ENCODE assay signal across 24 mouse cellular contexts in genomic region chr2:92550051-92550450, GRCm38 (mm10). TPM values are rescaled to one million over a fixed set of nuclear protein-coding genes. Genes with fewer than 3 reads are reported as not detected.
"Had no signal": no experiment of that assay in that cellular context is flagged by ENCODE, and none has a peak within 500 bp of the region (broad histone marks: within the 10 kb centered on the region; RNA-seq: fewer than 3 reads in every experiment).

No protein-coding gene starts in this region.

- DNase-seq: kidney, adult 8-10 months; kidney, postnatal 10 days; kidney, postnatal 36 days; layer of hippocampus, postnatal 36 days; left cerebral cortex, postnatal 4 days; lung, adult 2 months; retina, postnatal 1 day; right cerebral cortex, postnatal 25 days; spleen, adult 18-20 months; thymus, adult 2 months; thymus, postnatal 14 days; thymus, postnatal 4 days had no signal

- H3K27me3 ChIP-seq: kidney, embryonic 15.5 days; limb, embryonic 12.5 days; limb, embryonic 15.5 days; liver, embryonic 15.5 days; midbrain, embryonic 15.5 days; neural tube, embryonic 12.5 days; neural tube, embryonic 15.5 days; stomach, embryonic 15.5 days had no signal

- H3K4me3 ChIP-seq: kidney, embryonic 15.5 days; left cerebral cortex, adult 2 months; limb, embryonic 12.5 days; limb, embryonic 15.5 days; liver, embryonic 12.5 days; liver, embryonic 15.5 days; midbrain, embryonic 12.5 days; midbrain, embryonic 15.5 days; neural tube, embryonic 12.5 days; neural tube, embryonic 15.5 days; stomach, embryonic 15.5 days had no signal

- ATAC-seq: liver, embryonic 12.5 days; midbrain, embryonic 15.5 days had no signal

- H3K9me3 ChIP-seq: kidney, embryonic 15.5 days; limb, embryonic 12.5 days; limb, embryonic 15.5 days; liver, embryonic 12.5 days; liver, embryonic 15.5 days; midbrain, embryonic 12.5 days; midbrain, embryonic 15.5 days; neural tube, embryonic 12.5 days; neural tube, embryonic 15.5 days; stomach, embryonic 15.5 days had no signal

- H3K9ac ChIP-seq: kidney, embryonic 15.5 days; limb, embryonic 12.5 days; limb, embryonic 15.5 days; liver, embryonic 12.5 days; liver, embryonic 15.5 days; midbrain, embryonic 12.5 days; midbrain, embryonic 15.5 days; neural tube, embryonic 12.5 days; neural tube, embryonic 15.5 days; stomach, embryonic 15.5 days had no signal

- H3K4me1 ChIP-seq: limb, embryonic 12.5 days; limb, embryonic 15.5 days; liver, embryonic 15.5 days; neural tube, embryonic 12.5 days; stomach, embryonic 15.5 days had no signal

- H3K27ac ChIP-seq: kidney, embryonic 15.5 days; left cerebral cortex, adult 2 months; limb, embryonic 12.5 days; limb, embryonic 15.5 days; liver, embryonic 12.5 days; liver, embryonic 15.5 days; macrophage; midbrain, embryonic 12.5 days; midbrain, embryonic 15.5 days; neural tube, embryonic 12.5 days; neural tube, embryonic 15.5 days; stomach, embryonic 15.5 days had no signal

- H3K4me2 ChIP-seq: kidney, embryonic 15.5 days; limb, embryonic 12.5 days; limb, embryonic 15.5 days; liver, embryonic 12.5 days; liver, embryonic 15.5 days; midbrain, embryonic 12.5 days; midbrain, embryonic 15.5 days; neural tube, embryonic 12.5 days; neural tube, embryonic 15.5 days; stomach, embryonic 15.5 days had no signal

- H3K36me3 ChIP-seq: kidney, embryonic 15.5 days; limb, embryonic 12.5 days; limb, embryonic 15.5 days; liver, embryonic 12.5 days; liver, embryonic 15.5 days; midbrain, embryonic 12.5 days; midbrain, embryonic 15.5 days; neural tube, embryonic 12.5 days; neural tube, embryonic 15.5 days; stomach, embryonic 15.5 days had no signal

RNA-seq across cellular contexts. Expression of gene Chst1, which starts 49.5 kb away (rescaled TPM):
- polyA plus RNA-seq: macrophage had no signal
